Mouse (Mus musculus) telencephalon, adult 2 months (tissue): ENCODE measurements around the gene Bmpr1a.

ENCODE experiments used
- DNase-seq: peaks from one replicate; pipeline ENCODE4 v3.0.0-alpha.2; 2011; ENCODE audit warnings: low read depth, low spot score

The Bmpr1a gene

DNA sequence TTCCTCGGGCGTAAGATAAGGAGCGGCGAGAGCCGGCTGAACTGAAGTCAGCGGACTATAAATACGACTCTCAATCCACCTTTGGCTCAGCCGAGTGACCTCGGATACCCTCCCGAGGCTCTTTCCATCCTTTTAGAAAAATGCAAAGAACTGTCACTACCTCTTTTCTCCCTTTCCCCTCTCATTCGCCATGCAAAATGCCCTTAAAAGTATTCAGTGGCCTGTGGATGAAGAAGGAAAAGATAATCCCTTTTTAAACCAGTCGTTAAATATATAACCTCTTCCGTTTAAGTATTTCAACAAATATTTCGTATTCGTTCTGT lies at the start of gene Bmpr1a:
Gene Bmpr1a (minus strand): TSS at position 17 of the 323 bp plus-strand sequence.
- no peak for DNase-seq

- no peak for DNase-seq
Measured at GRCm38 (mm10) chr14:34552226-34552625, 49.1 kb upstream of the Bmpr1a start.

DNA sequence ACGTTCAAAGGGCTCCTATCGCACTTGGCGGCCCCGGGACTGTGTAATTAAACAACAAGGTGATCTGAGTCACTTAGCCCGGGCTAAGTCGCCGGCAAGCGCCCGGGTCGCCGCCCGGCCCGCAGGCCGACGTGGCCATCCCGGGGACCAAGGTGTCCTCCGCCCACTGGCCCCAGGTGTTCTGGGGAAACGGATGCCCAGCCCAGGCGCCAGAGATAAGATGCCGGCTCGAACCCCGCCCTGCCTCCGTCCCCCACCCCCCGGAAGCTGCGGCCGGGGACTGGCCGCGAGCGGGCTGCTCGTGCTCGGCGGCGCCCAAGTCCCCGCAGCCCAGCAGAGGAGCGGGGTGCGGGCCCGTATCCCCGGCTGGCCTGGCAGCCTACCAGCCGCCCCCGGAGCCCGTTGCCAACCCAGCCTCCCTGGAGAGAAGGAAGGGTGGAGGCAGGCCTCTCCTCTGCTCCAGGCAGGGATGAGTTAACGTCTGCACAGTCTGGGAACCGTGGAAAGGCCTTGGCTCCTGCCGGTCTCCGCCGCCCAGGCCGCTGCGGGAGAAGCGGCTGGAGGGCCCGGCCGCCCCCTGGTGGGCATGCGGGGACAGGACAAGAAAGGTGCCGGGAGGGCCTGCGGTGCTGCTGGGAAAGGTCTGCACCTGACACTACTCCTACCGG lies 46.0 kb upstream of the Bmpr1a start:
- peak; percentile 64 for DNase-seq

DNA sequence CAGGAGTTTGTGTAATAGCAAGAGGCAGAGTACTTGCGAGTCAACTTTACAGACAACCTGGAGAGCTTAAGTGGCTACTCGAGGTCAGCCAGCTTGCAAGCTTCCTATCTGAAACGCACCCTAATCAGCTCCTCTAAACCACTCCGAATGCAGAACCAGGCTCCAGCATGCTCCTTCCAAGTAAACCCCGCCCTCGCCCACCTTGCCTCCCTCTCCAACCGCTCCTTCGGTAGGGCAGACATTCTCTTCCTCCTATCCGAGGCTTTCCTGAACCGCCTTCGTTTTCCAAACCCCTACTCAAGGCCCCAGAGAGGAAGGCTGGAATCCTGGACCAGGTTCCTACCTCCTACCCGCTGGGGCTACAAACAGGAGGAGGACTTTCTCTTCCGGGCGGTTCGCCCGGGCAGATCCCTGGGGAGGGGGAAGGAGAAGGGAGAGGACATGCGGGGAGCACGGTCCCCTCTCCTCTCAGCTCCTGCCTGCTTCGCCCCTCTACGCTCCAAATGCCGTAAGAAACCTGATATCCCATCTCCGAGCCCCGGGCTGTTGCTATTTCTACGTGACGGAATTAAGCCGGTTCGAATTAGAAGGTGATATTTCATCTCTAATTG lies 45.4 kb upstream of the Bmpr1a start:
- peak; percentile 68 for DNase-seq

- no peak for DNase-seq
Measured at GRCm38 (mm10) chr14:34544545-34544944, 41.4 kb upstream of the Bmpr1a start.

- no peak for DNase-seq
Measured at GRCm38 (mm10) chr14:34544001-34544400, 40.9 kb upstream of the Bmpr1a start.

- DNase-seq, result no peak
Measured at GRCm38 (mm10) chr14:34543596-34543995, 40.5 kb upstream of the Bmpr1a start.

DNA sequence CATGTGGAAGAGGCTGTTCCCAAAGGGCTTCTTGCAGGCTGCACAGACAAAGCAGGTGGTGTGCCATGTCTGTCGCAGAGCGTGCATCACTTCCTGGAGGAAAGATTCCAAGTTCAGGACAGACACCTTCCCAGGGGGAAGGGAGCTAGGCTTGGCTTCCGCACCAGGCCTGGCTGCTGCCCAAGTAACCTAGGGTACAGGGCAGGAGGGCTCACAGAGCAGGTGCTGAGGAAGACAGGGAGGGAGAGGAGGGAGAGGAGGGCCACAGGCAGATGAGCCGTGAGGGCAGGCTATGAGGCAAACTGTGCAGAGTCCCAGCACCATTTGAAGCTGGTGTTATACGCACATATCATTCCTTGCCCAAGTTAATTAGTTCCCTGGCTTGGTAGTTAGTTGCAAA lies 38.8 kb upstream of the Bmpr1a start:
- no peak for DNase-seq

DNA sequence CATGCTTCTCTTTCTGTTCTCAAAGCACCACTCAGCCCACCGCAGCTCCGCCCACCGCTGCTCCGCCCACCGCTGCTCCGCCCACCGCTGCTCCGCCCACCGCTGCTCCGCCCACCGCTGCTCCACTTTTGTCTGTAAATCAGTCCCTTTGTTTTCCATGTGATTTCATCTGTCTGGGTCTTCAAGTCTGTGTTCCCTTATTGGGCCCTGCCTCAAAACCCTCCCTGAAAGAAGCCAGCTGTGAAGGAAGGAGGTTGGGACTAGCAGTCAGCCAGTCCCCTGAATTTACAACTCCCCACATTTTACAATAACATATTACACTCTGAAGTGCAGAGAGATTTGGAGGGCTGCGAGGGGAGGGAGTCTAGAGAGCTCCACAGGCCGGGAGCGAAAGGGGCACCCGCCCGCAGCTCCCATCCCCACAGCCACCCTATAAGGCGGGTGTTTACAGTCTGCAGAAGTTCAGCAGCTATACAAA lies 37.6 kb upstream of the Bmpr1a start:
- no peak for DNase-seq

GRCm38 (mm10) chr14:34535883-34536282 lies 32.7 kb upstream of the Bmpr1a start:
- DNase-seq, result no peak

GRCm38 (mm10) chr14:34533537-34533936 lies 30.4 kb upstream of the Bmpr1a start:
- no peak for DNase-seq

- no peak for DNase-seq
Measured at GRCm38 (mm10) chr14:34532536-34532935, 29.4 kb upstream of the Bmpr1a start.

- DNase-seq, result peak; percentile 17
Measured at GRCm38 (mm10) chr14:34528804-34529203, 25.7 kb upstream of the Bmpr1a start.

GRCm38 (mm10) chr14:34522701-34523100 lies 19.6 kb upstream of the Bmpr1a start, which contains the start of gene 9230112D13Rik:
Gene 9230112D13Rik, minus strand, starts transcription at chr14:34522801.
- DNase-seq, result no peak

GRCm38 (mm10) chr14:34517959-34518544 lies 14.9 kb upstream of the Bmpr1a start:
- DNase-seq, result no peak

GRCm38 (mm10) chr14:34516960-34517577 lies 13.9 kb upstream of the Bmpr1a start:
- no peak for DNase-seq

DNA sequence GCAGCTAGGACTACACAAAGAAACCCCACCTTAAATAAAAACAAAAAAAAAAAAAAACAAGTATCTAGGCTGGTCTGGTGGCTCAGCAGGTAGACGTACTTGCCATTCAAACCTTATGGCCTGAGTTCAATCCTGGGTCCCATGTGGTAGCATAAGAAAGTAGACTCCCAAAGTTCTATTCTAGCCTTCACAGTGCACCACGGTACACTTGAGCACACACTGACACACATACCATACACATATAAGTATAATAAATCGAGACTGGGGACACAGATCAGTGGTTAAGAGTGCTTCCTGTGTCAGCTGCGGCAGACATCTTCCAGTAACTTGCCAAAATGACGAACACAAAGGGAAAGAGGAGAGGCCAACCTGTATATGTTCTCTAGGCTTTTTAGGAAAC lies 12.7 kb upstream of the Bmpr1a start:
- DNase-seq, result no peak

DNA sequence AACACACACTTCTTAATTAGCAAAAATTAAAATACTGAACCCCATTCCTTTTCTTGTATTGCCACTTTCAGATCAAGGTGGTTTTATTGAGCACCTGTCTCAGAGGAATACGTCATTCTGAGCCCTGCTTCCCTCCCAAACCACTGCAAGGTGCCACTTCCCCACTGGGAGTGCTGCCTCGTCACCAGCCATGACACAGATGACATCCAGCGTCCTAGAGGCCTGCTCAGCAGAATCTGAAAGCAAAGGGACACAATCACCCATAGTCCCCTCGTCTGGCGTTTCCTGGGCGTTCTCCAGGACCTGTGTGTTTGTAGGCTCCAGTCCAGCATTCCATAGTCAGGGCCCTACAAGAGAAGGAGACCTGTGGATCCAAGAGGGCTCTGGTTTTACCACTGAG lies 11.0 kb upstream of the Bmpr1a start:
- DNase-seq, result no peak

GRCm38 (mm10) chr14:34512602-34513001 lies 9.5 kb upstream of the Bmpr1a start:
- DNase-seq, result no peak

DNA sequence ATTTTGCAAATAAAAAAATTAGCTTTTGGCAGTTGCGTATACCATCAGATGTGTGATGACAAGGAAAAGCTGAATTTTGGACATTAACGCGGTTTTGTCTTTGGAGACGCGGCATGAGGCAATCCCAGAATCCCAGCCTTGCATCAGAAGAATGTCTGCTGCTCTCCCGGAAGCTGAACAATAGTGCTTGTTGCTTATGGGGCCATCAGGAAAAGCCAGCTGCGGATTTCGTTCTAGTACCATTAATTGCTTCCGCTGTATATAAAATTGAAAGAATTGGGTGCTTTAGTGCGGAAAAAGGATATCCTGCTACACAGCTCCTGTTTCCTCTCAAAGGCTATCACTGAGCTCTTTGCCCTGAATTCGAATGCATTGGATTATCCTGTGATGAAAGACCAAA lies 8.8 kb upstream of the Bmpr1a start:
- DNase-seq, result no peak

GRCm38 (mm10) chr14:34508842-34509439 lies 5.8 kb upstream of the Bmpr1a start:
- no peak for DNase-seq

GRCm38 (mm10) chr14:34508187-34508840 lies 5.2 kb upstream of the Bmpr1a start:
- DNase-seq, result no peak
